Comparison of ENCODE assay signal across 19 mouse cellular contexts in genomic region chr2:52974056-52974455, GRCm38 (mm10).
DNase-seq lines count a peak whose midpoint lies in the region; ATAC-seq and TF ChIP-seq lines count a peak whose summit lies in the region.
"Had no signal": no experiment of that assay in that cellular context is flagged by ENCODE, and none has a peak within 500 bp of the region (broad histone marks: within the 10 kb centered on the region; RNA-seq: fewer than 3 reads in every experiment).

No protein-coding gene starts in this region.

- no peak overlapping the region for H3K4me2 ChIP-seq in kidney, embryonic 16.5 days (replicated peaks; ENCODE audit: low read depth, low read length)
- no peak overlapping the region for H3K4me2 ChIP-seq in limb, embryonic 15.5 days

- peak; percentile 71 for DNase-seq in heart, adult 11 months
- no peak for DNase-seq in heart, adult 2 months
- no peak for DNase-seq in kidney, adult 18-20 months
- DNase-seq in limb, embryonic 10.5 days (ENCODE audit: low spot score) = no peak
- DNase-seq: adrenal gland, adult 8-10 months; adrenal gland, postnatal 10 days; adrenal gland, postnatal 14 days; adrenal gland, postnatal 25 days; B cell, adult 2 months; cerebellum, adult 11 months; cerebellum, adult 11-12 months; cerebellum, adult 18-20 months had no signal

- H3K27me3 ChIP-seq in heart, adult 2 months (ENCODE audit: control insufficient read depth, insufficient read depth, low read length) = no peaks in the 10 kb centered on the region
- no peaks in the 10 kb centered on the region for H3K27me3 ChIP-seq in kidney, embryonic 16.5 days (ENCODE audit: insufficient read depth, low read length)
- H3K27me3 ChIP-seq in limb, embryonic 15.5 days = no peaks in the 10 kb centered on the region
- H3K27me3 ChIP-seq in limb, embryonic 10.5 days (ENCODE audit: low read depth, poor library complexity, severe bottlenecking) = no peaks in the 10 kb centered on the region
- H3K27me3 ChIP-seq: CH12.LX, Patski had no signal

- no peak for TF ChIP-seq EP300 in heart, adult 2 months (IDR thresholded peaks at IDR 0.05; ENCODE audit: insufficient read depth, low read depth, low read length)

- H3K36me3 ChIP-seq in heart, adult 2 months (ENCODE audit: control insufficient read depth, insufficient read depth, low read length) = no peaks in the 10 kb centered on the region
- H3K36me3 ChIP-seq in kidney, embryonic 16.5 days (ENCODE audit: insufficient read depth, low read length) = no peaks in the 10 kb centered on the region
- no peaks in the 10 kb centered on the region for H3K36me3 ChIP-seq in limb, embryonic 15.5 days
- no peaks in the 10 kb centered on the region for H3K36me3 ChIP-seq in limb, embryonic 10.5 days
- H3K36me3 ChIP-seq: G1E had no signal

- intact Hi-C loops in heart, adult 2 months (cut with DNase I) = no loop called here

- H3K27ac ChIP-seq in heart, adult 2 months = no peak overlapping the region
- 0 out of 2 replicates have a peak overlapping the region, but pooled peaks have one; percentile 27 for H3K27ac ChIP-seq in kidney, embryonic 16.5 days (ENCODE audit: low read length)
- H3K27ac ChIP-seq in limb, embryonic 15.5 days = 0 out of 2 replicates have a peak overlapping the region, but pooled peaks have one; percentile 38
- H3K27ac ChIP-seq in limb, embryonic 10.5 days = no peak overlapping the region

- WGBS in heart, adult 2 months = 91% methylated on average over 6 of the region's 6 CpGs
- 84% methylated on average over 6 of the region's 6 CpGs for WGBS in kidney, embryonic 16.5 days
- 82% methylated on average over 6 of the region's 6 CpGs for WGBS in limb, embryonic 15.5 days
- 88% methylated on average over 6 of the region's 6 CpGs for WGBS in limb, embryonic 10.5 days

- no peak overlapping the region for H3K9ac ChIP-seq in heart, adult 2 months (ENCODE audit: low read depth, low read length)
- no peak overlapping the region for H3K9ac ChIP-seq in kidney, embryonic 16.5 days (replicated peaks; ENCODE audit: low read length)
- H3K9ac ChIP-seq in limb, embryonic 15.5 days = no peak overlapping the region

- peaks cover 1% of the 10 kb centered on the region; the same call in 1 of the 2 replicates for H3K4me1 ChIP-seq in heart, adult 2 months (ENCODE audit: control insufficient read depth, insufficient read depth, low read length)
- peaks cover 38% of the 10 kb centered on the region for H3K4me1 ChIP-seq in kidney, embryonic 16.5 days (ENCODE audit: insufficient read depth, low read length)
- peaks cover 44% of the 10 kb centered on the region for H3K4me1 ChIP-seq in limb, embryonic 15.5 days
- H3K4me1 ChIP-seq in limb, embryonic 10.5 days = peaks cover 52% of the 10 kb centered on the region

- no peaks in the 10 kb centered on the region for H3K9me3 ChIP-seq in kidney, embryonic 16.5 days (ENCODE audit: low read length)
- no peaks in the 10 kb centered on the region for H3K9me3 ChIP-seq in limb, embryonic 15.5 days
- H3K9me3 ChIP-seq in limb, embryonic 10.5 days (replicated peaks) = no peaks in the 10 kb centered on the region
- H3K9me3 ChIP-seq: G1E had no signal

- TF ChIP-seq POLR2A in heart, adult 2 months (IDR thresholded peaks at IDR 0.05; ENCODE audit: insufficient read depth, low read depth, low read length) = no peak

- no peak for ATAC-seq in kidney, embryonic 16.5 days (ENCODE audit: low FRiP score, low TSS enrichment)
- ATAC-seq in limb, embryonic 15.5 days (ENCODE audit: insufficient number of reproducible peaks, low FRiP score, low TSS enrichment, low read depth) = no peak
- ATAC-seq: activated CD4-positive, CD25-positive, alpha-beta regulatory T cell, adult 4 months; CD4-positive, CD25-positive, alpha-beta regulatory T cell, adult 4 months; Patski had no signal

- no peak overlapping the region for H3K4me3 ChIP-seq in heart, adult 2 months
- no peak overlapping the region for H3K4me3 ChIP-seq in kidney, embryonic 16.5 days (ENCODE audit: low read length)
- H3K4me3 ChIP-seq in limb, embryonic 15.5 days = no peak overlapping the region
- no peak overlapping the region for H3K4me3 ChIP-seq in limb, embryonic 10.5 days

- H3K79me2 ChIP-seq in heart, adult 2 months (replicated peaks; ENCODE audit: control insufficient read depth, insufficient read depth, low read length) = peaks cover 2% of the 10 kb centered on the region

- TF ChIP-seq CTCF in heart, adult 2 months (IDR thresholded peaks at IDR 0.05) = no peak

Comparison
In these comparisons a context has a peak if more than half of its experiments do, and no peak if none do; other contexts are left out.
1. H3K27ac ChIP-seq: peak in kidney, embryonic 16.5 days (single experiment) and limb, embryonic 15.5 days (single experiment); none in heart, adult 2 months (single experiment) and limb, embryonic 10.5 days (single experiment).